Mouse (Mus musculus) left cerebral cortex, adult 2 months (tissue): ENCODE data around the gene Sncb. TPM values are rescaled to one million over a fixed set of nuclear protein-coding genes. Genes with fewer than 3 reads are reported as not detected.

Experiments
- DNase-seq, 2 experiments: peaks; one replicate each; pipeline ENCODE4 v3.0.0; 2021 to 2022; ENCODE audit warnings: low spot score in 2 of 2, mixed read lengths in 1 of 2; ENCODE audit errors: extremely low spot score in 1 of 2
- H3K27ac ChIP-seq: fragments of 200-600 bp; 2 replicates; pipeline ENCODE4 v1.8.1; 2022
- H3K4me3 ChIP-seq: fragments of 200-600 bp; 2 replicates; pipeline ENCODE4 v1.8.1; 2022
- CTCF ChIP-seq: fragments of 200-600 bp; IDR thresholded peaks from 2 replicates; pipeline ENCODE4 v1.8.1; 2022; ENCODE audit warnings: antibody characterized with exemption, mild to moderate bottlenecking, moderate library complexity
- intact Hi-C: fragments of 180-260 bp; cut with DNase I; formaldehyde crosslinking; loops from one replicate; pipeline ENCODE4 v1.15.1; 2025
- total RNA-seq, 2 experiments: library from RNA; stranded (reverse); gene quantifications; 2 replicates each; pipeline ENCODE4 v1.2.3; 2021

Sncb gene
- total RNA-seq, 2 experiments from 2014 or later, result 869 to 881 TPM

DNA sequence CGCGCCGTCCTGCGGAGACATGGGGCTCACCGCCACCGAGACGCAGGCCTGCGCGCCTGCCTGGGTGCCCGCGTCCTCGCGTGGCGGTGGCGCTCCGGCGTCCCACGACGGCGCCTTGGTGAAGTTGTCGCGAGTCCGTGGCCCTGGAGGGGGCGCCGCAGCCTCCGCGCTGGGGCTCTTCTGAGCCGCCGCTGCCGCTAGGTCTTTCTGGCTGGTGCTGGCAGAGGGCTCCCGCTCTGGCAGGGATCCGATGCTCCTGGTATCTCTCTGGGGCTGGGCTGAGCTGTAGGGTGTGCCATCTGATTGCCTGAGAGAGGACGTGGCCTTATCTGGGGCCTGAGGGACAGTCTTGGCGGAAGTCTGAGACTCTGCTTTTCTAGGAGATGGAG lies 28.2 kb downstream of the Sncb start:
- no peak; the same call in 1 of the 2 replicates for TF ChIP-seq CTCF
- DNase-seq, result peak in 1 of 2 experiments; percentile 42
- Histone ChIP-seq H3K4me3 (no peak overlapping the region), H3K27ac (no peak overlapping the region)
- intact Hi-C loops, result no loop called here

DNA sequence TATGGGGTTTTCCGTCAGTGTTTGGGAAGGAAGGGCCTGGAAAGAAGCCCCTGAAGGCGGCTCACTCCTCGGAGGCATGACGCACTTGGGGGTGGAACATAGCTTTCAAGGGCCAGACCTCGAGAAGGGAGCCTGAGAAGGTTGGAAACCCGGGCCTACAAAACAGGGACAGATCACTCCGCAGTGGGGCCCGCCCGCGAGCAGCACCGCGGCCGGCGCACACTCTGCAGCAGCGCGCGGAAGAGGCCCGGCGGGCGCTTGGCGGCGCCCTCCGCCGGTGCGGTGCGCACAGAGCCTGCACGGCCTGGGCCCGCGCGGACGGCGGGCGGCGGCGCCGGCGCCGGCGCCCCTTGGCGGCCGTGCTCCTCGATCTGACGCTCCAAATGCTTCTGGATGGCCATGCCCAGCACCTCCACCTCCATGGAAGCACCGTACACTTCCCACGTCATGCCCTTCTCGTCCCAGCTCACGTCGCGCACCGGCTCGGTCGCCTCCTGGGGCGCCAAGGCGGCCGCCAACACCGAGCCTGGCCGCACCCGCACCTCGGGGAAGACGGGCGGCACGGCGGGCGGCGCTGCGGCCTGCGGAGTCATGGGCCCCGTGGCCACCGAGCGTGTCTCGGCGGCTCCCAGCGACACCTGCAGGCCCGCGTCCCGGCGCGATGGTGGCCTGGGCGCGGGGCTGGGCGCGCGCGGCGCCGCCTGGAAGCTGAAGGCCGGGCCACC lies 28.7 kb downstream of the Sncb start:
- H3K4me3 ChIP-seq, result no peak overlapping the region
- no peak for TF ChIP-seq CTCF

DNA sequence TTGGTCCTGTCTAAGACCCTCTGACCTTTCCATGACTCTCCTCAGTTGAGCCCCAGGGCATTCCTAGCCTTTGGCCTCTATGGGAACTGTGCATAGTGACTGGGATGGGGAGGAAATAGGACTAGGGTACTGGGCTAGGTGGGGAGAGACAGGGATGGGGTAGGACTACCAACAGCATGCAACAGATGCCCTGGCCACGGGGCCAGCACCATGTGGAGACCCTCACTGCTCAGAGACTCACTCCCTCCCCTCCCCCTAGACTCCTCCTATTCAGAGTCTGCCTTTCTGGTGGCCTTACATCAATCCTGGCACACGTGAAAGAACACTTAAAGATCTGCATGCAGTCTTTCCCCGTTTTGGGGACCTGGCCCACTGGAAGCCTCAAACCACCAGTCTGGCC lies 29.5 kb downstream of the Sncb start:
- H3K27ac ChIP-seq, result peak overlapping the region; percentile 32
- no peak overlapping the region for H3K4me3 ChIP-seq
- no peak for DNase-seq
- intact Hi-C loops, result no loop called here
- TF ChIP-seq CTCF, result no peak

More for the DNA sequence above, 28.7 kb downstream of the Sncb start:
- intact Hi-C loops, result no loop called here
- DNase-seq, result no peak
- H3K27ac ChIP-seq, result peak overlapping the region; percentile 32

DNA sequence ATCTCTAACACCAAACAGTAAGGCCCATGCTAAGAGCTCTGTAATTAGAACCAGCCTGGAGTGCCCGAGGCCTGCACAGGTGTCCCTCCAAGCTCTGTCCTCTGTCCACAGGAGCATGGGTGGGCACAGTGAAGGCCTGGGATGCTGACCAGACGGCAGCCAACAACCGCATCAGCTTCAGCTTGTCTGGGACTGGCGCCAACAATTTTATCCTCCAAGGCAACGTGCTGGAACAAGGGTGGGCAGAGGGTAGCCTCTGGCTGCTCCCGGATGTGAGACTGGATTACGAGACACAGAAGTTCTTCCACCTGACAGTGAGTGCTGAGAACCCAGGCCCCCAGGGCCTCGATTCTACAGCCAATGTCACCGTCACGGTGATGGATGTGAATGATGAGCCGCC lies 40.3 kb downstream of the Sncb start:
- intact Hi-C loops, result no loop called here
- no peak for TF ChIP-seq CTCF
- Histone ChIP-seq H3K4me3 (no peak overlapping the region), H3K27ac (no peak overlapping the region)
- no peak for DNase-seq

DNA sequence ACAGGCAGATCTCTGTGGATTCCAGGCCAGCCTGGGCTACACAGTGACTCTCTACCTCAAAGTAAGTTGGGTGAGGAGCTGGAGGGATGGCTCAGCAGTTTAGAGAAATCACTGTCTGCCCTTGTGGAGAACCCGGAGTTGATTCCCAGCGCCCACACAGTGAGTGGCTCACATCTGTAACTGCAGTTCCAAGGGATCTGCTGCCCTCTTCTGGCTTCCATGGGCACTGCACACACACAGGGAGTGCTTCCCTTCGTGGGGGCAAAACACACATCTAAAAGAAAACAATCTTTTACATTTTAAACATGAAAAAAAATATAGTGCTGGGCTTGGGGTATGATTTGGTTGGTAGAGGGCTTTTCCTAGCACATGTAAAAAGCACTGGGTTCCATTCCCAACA lies 43.3 kb downstream of the Sncb start:
- TF ChIP-seq CTCF, result peak; percentile 16
- no peak overlapping the region for H3K4me3 ChIP-seq
- intact Hi-C loops, result no loop called here
- no peak overlapping the region for H3K27ac ChIP-seq
- DNase-seq, result no peak

DNA sequence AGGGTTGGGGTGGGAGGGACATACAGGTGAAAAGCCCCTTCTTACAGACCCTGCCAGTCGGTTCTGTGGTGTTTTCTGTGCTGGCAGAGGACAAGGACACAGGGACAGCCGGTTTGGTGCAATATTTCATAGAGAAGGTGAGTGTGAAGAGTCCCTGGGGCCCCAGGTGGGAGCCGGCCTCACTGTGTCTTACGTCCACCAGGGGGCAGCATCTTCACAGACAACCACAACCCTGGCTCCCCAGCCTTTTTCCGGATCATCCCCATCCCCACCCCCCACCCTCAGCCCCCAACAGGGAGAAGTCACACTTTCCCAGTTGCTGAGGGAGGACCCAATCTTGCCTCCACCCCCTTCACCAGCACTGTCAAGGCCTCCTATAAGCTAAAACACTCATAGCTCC lies 49.5 kb downstream of the Sncb start:
- Histone ChIP-seq H3K4me3 (no peak overlapping the region), H3K27ac (no peak overlapping the region)
- peak; percentile 67 to 72 for DNase-seq
- peak; percentile 88 for TF ChIP-seq CTCF
- intact Hi-C loops, result loop anchor here (2.0 to 5.0 kb wide), 4 partner anchors 42 to 462 kb away; no protein-coding TSS in a partner anchor

DNA sequence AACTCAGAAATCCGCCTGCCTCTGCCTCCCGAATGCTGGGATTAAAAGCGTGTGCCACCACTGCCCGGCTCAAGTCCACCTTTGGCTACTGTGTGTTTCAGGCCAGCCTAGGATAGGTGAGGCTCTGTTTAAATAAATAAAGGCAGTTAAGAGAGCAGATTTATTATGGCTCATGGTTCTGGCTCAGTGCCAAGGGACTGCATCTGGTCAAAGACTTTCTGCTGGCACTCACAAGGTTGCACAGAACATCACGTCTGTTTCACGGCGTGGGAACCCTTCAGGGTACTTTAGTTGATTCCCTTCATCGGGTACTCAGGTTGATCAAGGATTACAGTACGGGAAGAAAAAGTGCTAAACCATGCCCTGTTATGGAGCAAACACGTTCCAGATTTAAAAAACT lies 51.4 kb downstream of the Sncb start:
- Histone ChIP-seq H3K27ac (no peak overlapping the region), H3K4me3 (no peak overlapping the region)
- no peak for DNase-seq
- intact Hi-C loops, result loop anchor here (5.0 kb wide), 1 partner anchor 357 kb away; no protein-coding TSS in a partner anchor
- TF ChIP-seq CTCF, result no peak

DNA sequence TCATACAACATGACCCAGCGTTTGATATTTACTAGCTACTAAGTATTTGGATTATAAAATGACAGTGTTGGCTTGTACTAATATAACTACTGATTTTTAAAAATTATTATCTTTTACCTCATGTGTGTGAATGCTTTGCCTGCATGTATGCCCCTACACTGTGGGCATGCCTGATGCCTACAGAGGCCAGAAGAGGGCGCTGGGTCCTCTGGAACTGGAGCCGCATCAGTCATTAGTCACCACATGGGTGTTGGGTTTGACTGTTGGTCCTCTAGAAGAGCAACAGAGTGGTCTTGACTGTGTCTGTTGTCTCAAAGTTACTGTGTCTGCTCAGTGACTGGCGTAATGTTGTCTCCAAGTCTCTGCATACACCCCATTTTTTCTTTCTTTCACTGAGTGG lies 52.0 kb downstream of the Sncb start:
- Histone ChIP-seq H3K4me3 (no peak overlapping the region), H3K27ac (no peak overlapping the region)
- intact Hi-C loops, result no loop called here
- peak; percentile 49 for TF ChIP-seq CTCF
- no peak for DNase-seq

DNA sequence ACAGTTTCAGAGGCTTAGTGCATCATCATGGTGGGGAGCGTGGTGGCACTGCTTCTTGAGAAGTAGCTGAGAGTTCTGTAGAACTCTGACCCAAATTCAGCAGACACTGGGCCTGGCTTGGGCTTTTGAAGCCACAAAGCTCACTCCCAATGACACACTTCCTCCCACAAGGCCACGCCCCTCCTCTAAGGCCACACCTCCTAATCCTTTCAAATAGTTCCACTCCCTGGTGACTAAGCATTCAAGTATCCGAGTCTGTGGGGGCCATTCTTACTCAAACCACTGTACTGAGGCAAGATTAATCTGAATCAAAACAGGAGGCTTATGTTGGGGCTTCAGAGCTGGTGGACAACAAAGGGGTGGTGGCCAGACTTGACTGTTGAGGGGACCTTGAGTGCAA lies 55.5 kb downstream of the Sncb start:
- no peak overlapping the region for H3K4me3 ChIP-seq
- H3K27ac ChIP-seq, result no peak overlapping the region
- intact Hi-C loops, result no loop called here
- TF ChIP-seq CTCF, result no peak
- DNase-seq, result no peak

Other genes starting within 250 kb of the Sncb start
- gene 4833439L19Rik, start 201.2 kb downstream of the Sncb start, total RNA-seq, result 100 to 1,000 TPM; 134 to 143 TPM
- 10 to 100 TPM; 24.1 to 25.6 TPM for gene Arl10, start 191.6 kb downstream of the Sncb start, total RNA-seq
- gene Nop16, start 176.5 kb downstream of the Sncb start, total RNA-seq, result 10 to 100 TPM; 24.1 to 26.8 TPM
- gene Higd2a, start 176.4 kb downstream of the Sncb start, total RNA-seq, result 100 to 1,000 TPM; 134 to 144 TPM
- gene Cltb, start 155.3 kb downstream of the Sncb start, total RNA-seq, result 100 to 1,000 TPM; 304 to 316 TPM
- gene Faf2, start 144.8 kb downstream of the Sncb start, total RNA-seq, result 10 to 100 TPM; 48.4 to 53.1 TPM
- 100 to 1,000 TPM; 156 to 185 TPM for gene Rnf44, start 72.7 kb downstream of the Sncb start, total RNA-seq
- under 1 TPM; 0.16 to 0.45 TPM for gene Cdhr2, start 65.1 kb downstream of the Sncb start, total RNA-seq
- 100 to 1,000 TPM; 128 to 130 TPM for gene Gprin1, start 16.7 kb downstream of the Sncb start, total RNA-seq
- not detected for gene Eif4e1b, start 17.4 kb upstream of the Sncb start, total RNA-seq
- gene Tspan17, start 22.8 kb upstream of the Sncb start, total RNA-seq, result 10 to 100 TPM; 91.7 to 95.3 TPM
- 100 to 1,000 TPM; 110 to 116 TPM for gene Unc5a, start 182.8 kb upstream of the Sncb start, total RNA-seq